Mouse (Mus musculus) lung, postnatal 0 days (tissue): ENCODE data around the gene Nme1. TPM values are rescaled to one million over a fixed set of nuclear protein-coding genes. Genes with fewer than 3 reads are reported as not detected.

Experiments
- ATAC-seq: fragments of 200-750 bp; cut with Nextera tagmentation; 2 replicates; pipeline ENCODE4 v1.8.0; 2017; ENCODE audit warnings: moderate library complexity
- DNase-seq: peaks from one replicate; pipeline ENCODE4 v3.0.0-alpha.2; 2016; ENCODE audit warnings: low spot score
- H3K27ac ChIP-seq: fragments of 300-500 bp; sonication (generic); 2 replicates; pipeline ENCODE4 v1.5.1; 2014; ENCODE audit warnings: antibody characterized with exemption, mild to moderate bottlenecking, low read length, mixed read lengths
- H3K27me3 ChIP-seq: fragments of 300-500 bp; sonication (generic); replicated peaks from 2 replicates; pipeline ENCODE4 v1.6.1; 2014; ENCODE audit warnings: low read length, mixed read lengths; ENCODE audit not compliant: insufficient read depth
- H3K36me3 ChIP-seq: fragments of 300-500 bp; sonication (generic); 2 replicates; pipeline ENCODE4 v1.6.1; 2014; ENCODE audit warnings: low read length, mixed read lengths; ENCODE audit not compliant: insufficient read depth
- H3K4me1 ChIP-seq: fragments of 300-500 bp; sonication (generic); 2 replicates; pipeline ENCODE4 v1.6.1; 2014; ENCODE audit warnings: antibody characterized with exemption, low read depth, low read length, mixed read lengths; ENCODE audit not compliant: insufficient read depth
- H3K4me2 ChIP-seq: fragments of 300-500 bp; sonication (generic); replicated peaks from 2 replicates; pipeline ENCODE4 v1.6.1; 2014; ENCODE audit warnings: low read depth, mild to moderate bottlenecking, low read length, moderate library complexity, mixed read lengths
- H3K4me3 ChIP-seq: fragments of 300-500 bp; sonication (generic); 2 replicates; pipeline ENCODE4 v1.5.1; 2014; ENCODE audit warnings: low read depth, low read length
- H3K9ac ChIP-seq: fragments of 300-500 bp; sonication (generic); replicated peaks from 2 replicates; pipeline ENCODE4 v1.6.1; 2014; ENCODE audit warnings: low read depth, mild to moderate bottlenecking
- H3K9me3 ChIP-seq: fragments of 300-500 bp; sonication (generic); 2 replicates; pipeline ENCODE4 v1.6.1; 2016; ENCODE audit warnings: low read length, mixed read lengths
- CTCF ChIP-seq: IDR thresholded peaks from 2 replicates; pipeline ENCODE4 v1.5.1; 2016; ENCODE audit warnings: antibody characterized with exemption, mild to moderate bottlenecking
- EP300 ChIP-seq: IDR thresholded peaks from 2 replicates; pipeline ENCODE4 v1.6.1; 2016; ENCODE audit warnings: antibody characterized with exemption, mild to moderate bottlenecking, control low read depth
- WGBS: fragments of 180-500 bp; shearing (Covaris S2); extraction: QIAGEN DNeasy Blood & Tissue Kit; methylation state at CpG from one replicate; pipeline ENCODE4 v1.1.7; 2014; 5-methylcytosine and 5-hydroxymethylcytosine counted together
- polyA plus RNA-seq: library from polyadenylated mRNA; unstranded; fragments of >200 nt; fragmentation: Nextera tagmentation; extraction: Ambion mirVana; gene quantifications from 2 replicates; pipeline ENCODE4 v1.2.1, GENCODE M21; 2015

Gene Nme1
- polyA plus RNA-seq, 1 experiment from 2014 or later, result 42.4 TPM

DNA sequence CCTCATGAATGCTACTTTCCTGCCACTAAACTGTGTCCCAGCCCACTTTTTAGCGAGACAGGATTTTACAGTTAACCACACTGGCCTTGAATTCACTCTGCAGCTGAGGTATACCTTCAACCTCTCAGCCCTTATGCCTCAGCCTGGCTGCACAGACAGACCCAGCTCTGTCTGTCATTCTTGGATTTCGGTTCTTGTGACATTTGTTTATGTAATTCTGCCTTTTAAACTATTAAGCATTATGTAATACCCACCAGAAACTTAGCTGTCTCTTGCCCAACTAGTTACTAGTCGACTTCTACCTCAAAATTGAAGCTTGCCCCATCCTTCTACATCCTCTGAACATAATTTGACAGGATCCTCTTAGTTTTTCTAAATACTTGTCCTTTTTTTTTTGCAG, 60.5 kb downstream of the Nme1 start:
- Histone ChIP-seq H3K4me2 (no peak overlapping the region), H3K27ac (no peak overlapping the region), H3K27me3 (no peaks in the 10 kb centered on the region), H3K9ac (no peak overlapping the region), H3K9me3 (no peaks in the 10 kb centered on the region), H3K36me3 (peaks cover 13% of the 10 kb centered on the region; the same call in 1 of the 2 replicates), H3K4me1 (no peaks in the 10 kb centered on the region), H3K4me3 (no peak overlapping the region)
- 73% methylated on average over 3 of the region's 3 CpGs for WGBS
- TF ChIP-seq EP300 (no peak), CTCF (no peak)
- ATAC-seq, result no peak
- DNase-seq, result no peak

Other genes with a start within 250 kb of the Nme1 start
- 10.4 and 12.1 TPM in 2 replicates for gene Utp18, start 82.8 kb downstream of the Nme1 start, polyA plus RNA-seq
- 11.1 and 12.4 TPM in 2 replicates for gene Mbtd1, start 82.7 kb downstream of the Nme1 start, polyA plus RNA-seq
- gene Nme2, start 12.3 kb downstream of the Nme1 start, polyA plus RNA-seq, result 246 and 280 TPM in 2 replicates
- gene Gm20390, start 228 bp downstream of the Nme1 start, polyA plus RNA-seq, result 91.0 and 120 TPM in 2 replicates
- gene Spag9, start 27.6 kb upstream of the Nme1 start, polyA plus RNA-seq, result 77.9 and 87.4 TPM in 2 replicates
- 43.9 and 46.0 TPM in 2 replicates for gene Tob1, start 242.9 kb upstream of the Nme1 start, polyA plus RNA-seq